Mouse (Mus musculus) embryonic facial prominence, embryonic 14.5 days (tissue): Measurements from ENCODE around the gene Mesp1. TPM values are rescaled to one million over a fixed set of nuclear protein-coding genes. Genes with fewer than 3 reads are reported as not detected.

Source experiments
- ATAC-seq: fragments of 200-750 bp; cut with Nextera tagmentation; 2 replicates; pipeline ENCODE4 v1.8.0; 2017; ENCODE audit warnings: low read depth, moderate number of reproducible peaks, moderate TSS enrichment
- DNase-seq: peaks from one replicate; pipeline ENCODE4 v3.0.0-alpha.2; 2015; ENCODE audit warnings: low spot score
- H3K27ac ChIP-seq: fragments of 300-500 bp; sonication (generic); replicated peaks from 2 replicates; pipeline ENCODE4 v1.5.1; 2014; ENCODE audit warnings: low read depth, mild to moderate bottlenecking, low read length, moderate library complexity
- H3K27me3 ChIP-seq: fragments of 300-500 bp; sonication (generic); replicated peaks from 2 replicates; pipeline ENCODE4 v1.6.1; 2014; ENCODE audit warnings: low read length; ENCODE audit not compliant: control insufficient read depth, insufficient read depth
- H3K36me3 ChIP-seq: fragments of 300-500 bp; sonication (generic); 2 replicates; pipeline ENCODE4 v1.6.1; 2014; ENCODE audit warnings: low read length, mixed read lengths; ENCODE audit not compliant: control insufficient read depth, insufficient read depth
- H3K4me1 ChIP-seq: fragments of 300-500 bp; sonication (generic); 2 replicates; pipeline ENCODE4 v1.6.1; 2014; ENCODE audit warnings: antibody characterized with exemption, low read length; ENCODE audit not compliant: control insufficient read depth, insufficient read depth
- H3K4me2 ChIP-seq: fragments of 300-500 bp; sonication (generic); 2 replicates; pipeline ENCODE4 v1.6.1; 2014; ENCODE audit warnings: low read depth, mild to moderate bottlenecking, low read length, moderate library complexity, mixed read lengths
- H3K4me3 ChIP-seq: fragments of 300-500 bp; sonication (generic); 2 replicates; pipeline ENCODE4 v1.5.1; 2014; ENCODE audit warnings: low read depth, mild to moderate bottlenecking, low read length
- H3K9ac ChIP-seq: fragments of 300-500 bp; sonication (generic); 2 replicates; pipeline ENCODE4 v1.6.1; 2014; ENCODE audit warnings: low read depth, mild to moderate bottlenecking, low read length, moderate library complexity, mixed read lengths
- H3K9me3 ChIP-seq: fragments of 300-500 bp; sonication (generic); 2 replicates; pipeline ENCODE4 v1.6.1; 2016; ENCODE audit warnings: low read length; ENCODE audit not compliant: control insufficient read depth
- WGBS: fragments of 180-500 bp; shearing (Covaris S2); extraction: QIAGEN DNeasy Blood & Tissue Kit; methylation state at CpG from one replicate; pipeline ENCODE4 v1.1.7; 2014; 5-methylcytosine and 5-hydroxymethylcytosine counted together
- polyA plus RNA-seq: library from polyadenylated mRNA; unstranded; fragments of >200 nt; fragmentation: Nextera tagmentation; extraction: Ambion mirVana; gene quantifications from 2 replicates; pipeline ENCODE4 v1.2.1, GENCODE M21; 2014

Gene Mesp1
- polyA plus RNA-seq, 1 experiment from 2014 or later = 0.35 TPM

DNA sequence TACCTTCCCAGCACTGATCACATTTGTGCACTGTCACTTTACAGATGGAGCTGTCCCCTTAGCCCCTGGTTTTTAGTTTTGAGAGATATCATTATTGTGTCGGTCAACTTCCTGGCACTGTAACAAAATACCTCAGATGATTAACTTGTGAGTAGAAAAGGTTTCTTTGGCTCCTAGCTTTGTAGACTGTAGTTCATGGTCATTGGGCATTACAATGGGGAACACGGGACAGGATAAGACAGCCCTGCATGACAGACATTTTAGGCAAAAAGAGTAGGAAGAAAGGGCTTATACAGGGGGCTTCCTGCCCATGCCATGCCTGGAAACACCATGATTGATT lies 11.1 kb downstream of the Mesp1 start:
- no peak overlapping the region for H3K9ac ChIP-seq
- no peak overlapping the region for H3K4me3 ChIP-seq
- ATAC-seq = no peak
- H3K4me2 ChIP-seq = no peak overlapping the region
- 71% methylated on average over 2 of the region's 2 CpGs for WGBS
- H3K27me3 ChIP-seq = no peaks in the 10 kb centered on the region
- DNase-seq = no peak
- no peaks in the 10 kb centered on the region for H3K36me3 ChIP-seq
- H3K27ac ChIP-seq = no peak overlapping the region
- H3K4me1 ChIP-seq = no peaks in the 10 kb centered on the region
- no peaks in the 10 kb centered on the region for H3K9me3 ChIP-seq

DNA sequence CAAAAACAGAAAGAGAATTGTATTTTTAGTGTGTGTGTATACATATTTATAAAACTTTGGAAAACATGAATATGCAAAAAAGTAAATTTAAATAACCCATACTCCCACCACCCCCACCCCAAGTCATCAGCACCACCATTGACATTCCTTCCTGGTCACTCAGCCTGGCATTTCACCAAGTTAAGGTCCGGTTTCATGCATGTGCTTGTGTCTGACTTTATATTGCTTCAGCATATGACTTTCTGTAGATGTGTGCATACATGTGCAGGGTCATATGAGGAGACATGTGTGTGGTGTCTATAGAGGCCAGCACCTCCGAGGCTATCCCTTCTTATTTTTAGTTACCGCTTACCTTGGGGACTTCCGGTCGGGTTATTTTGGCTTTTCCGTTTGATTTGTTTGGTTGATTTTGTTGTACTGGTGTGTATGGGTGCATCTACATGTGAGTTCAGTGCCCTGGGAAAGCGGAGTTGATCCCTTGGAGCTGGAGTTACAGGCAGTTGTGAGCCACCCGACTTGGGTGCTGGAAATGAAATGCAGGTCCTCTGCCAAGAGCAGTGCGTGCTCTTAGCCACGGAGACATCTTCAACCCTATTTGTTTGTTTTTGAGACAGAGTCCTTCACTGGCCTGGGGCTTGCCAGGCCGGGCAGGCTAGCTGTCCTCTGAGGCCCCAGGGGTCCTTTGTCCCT lies 11.6 kb downstream of the Mesp1 start:
- H3K4me1 ChIP-seq = no peaks in the 10 kb centered on the region
- no peak overlapping the region for H3K27ac ChIP-seq
- no peak overlapping the region for H3K4me3 ChIP-seq
- 78% methylated on average over 11 of the region's 11 CpGs for WGBS
- DNase-seq (no peak), ATAC-seq (no peak)
- no peaks in the 10 kb centered on the region for H3K9me3 ChIP-seq
- no peaks in the 10 kb centered on the region for H3K27me3 ChIP-seq
- H3K36me3 ChIP-seq = no peaks in the 10 kb centered on the region
- no peak overlapping the region for H3K4me2 ChIP-seq
- no peak overlapping the region for H3K9ac ChIP-seq

DNA sequence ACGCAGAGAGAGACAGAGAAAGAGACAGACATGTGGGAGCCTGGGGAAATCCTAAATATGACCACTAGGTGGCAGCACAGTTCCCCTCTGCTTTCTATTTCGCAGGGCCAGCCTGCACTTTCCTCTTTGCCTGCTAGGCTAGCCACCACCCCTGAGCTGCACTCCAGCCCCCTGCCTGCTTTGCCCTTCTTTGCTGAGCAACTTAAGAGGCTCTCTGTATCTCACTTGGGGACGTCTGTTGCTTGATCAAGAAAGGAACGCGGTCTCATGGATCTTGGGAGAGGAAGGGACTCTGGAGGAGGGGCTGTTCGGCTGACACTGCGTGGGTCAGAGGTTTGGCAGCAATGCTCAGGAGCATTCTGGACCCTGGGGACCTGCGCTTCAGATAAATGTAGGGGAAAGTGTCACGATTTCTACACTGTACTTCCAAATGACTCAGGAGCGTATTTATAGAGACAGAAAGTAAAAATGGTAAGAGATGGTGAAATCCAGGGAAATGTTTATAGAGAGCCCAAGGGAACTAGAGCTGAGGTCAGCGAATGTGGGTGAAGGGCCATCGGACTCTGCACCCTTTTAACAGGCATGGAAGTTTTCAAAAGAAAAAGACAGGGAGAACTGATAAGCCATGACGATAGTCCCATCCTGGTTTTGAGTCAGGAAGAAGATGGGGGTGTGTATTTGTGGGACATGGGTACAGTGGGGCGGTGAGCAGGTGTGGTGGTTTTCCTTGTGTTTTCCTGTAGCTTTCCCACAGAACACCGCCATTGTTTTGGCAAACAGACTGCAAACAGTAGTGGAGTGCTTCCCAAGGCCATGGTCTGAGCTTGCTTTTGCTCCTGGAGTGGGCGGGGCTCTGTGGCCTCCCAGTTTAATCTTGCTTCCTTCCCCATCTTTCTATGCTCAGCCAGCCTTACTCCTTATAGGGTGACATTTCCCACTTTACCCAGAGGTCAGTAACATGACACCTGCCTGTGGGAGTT lies 12.7 kb downstream of the Mesp1 start:
- peak overlapping the region; percentile 52 for H3K4me2 ChIP-seq
- no peaks in the 10 kb centered on the region for H3K27me3 ChIP-seq
- peak overlapping the region; percentile 45; the same call in 1 of the 2 replicates for H3K9ac ChIP-seq
- DNase-seq = peak; percentile 76
- no peak overlapping the region for H3K27ac ChIP-seq
- no peaks in the 10 kb centered on the region for H3K36me3 ChIP-seq
- peak; percentile 75 for ATAC-seq
- no peaks in the 10 kb centered on the region for H3K4me1 ChIP-seq
- peak overlapping the region; percentile 23 for H3K4me3 ChIP-seq
- 32% methylated on average over 16 of the region's 16 CpGs for WGBS
- no peaks in the 10 kb centered on the region for H3K9me3 ChIP-seq

DNA sequence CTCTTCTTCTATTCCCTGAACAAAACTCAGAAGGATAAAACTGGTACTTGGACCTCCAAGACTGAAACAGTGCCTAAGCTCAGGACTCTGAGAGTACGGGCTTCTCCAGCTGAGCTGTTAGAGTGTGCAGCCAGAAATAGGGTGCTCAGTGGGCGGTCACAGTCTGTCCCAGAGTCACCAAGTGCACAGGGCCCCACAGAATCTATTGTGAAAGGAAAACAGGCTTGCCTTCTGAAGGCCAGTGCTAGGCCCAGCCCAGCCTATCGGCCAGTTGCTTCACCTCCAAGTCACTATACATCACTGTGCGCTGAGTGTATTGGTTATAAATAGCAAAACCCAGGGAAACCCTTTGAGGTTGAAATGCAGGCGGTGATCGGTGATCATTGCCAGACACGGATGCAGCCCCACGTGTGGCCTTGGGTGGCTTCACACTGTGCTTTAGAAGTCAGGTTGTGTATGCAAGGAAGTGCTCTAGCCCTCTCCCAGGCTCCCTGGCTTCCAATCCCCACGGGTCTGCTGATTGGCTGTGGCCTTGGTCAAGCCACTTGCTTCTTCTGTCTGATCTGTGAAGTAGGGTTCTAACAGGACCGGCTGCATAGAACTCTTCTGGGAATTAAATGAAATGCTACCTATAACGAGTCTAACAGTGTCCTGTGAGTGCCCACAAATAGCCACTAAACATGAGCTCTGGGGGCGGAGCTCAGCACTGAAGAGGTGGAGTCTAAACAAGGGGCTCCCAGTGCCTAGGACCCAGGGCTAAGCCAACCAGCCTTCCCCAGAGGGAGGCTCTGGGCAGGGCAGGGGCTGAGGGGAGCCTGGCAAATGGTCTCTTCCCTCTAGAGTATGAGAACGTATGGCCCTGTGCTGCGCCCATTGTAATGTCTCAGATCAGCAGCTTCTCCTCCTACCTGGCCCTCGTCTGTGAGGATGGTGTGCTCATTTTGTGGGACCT lies 21.8 kb downstream of the Mesp1 start:
- no peak overlapping the region for H3K4me2 ChIP-seq
- no peak overlapping the region for H3K4me3 ChIP-seq
- no peak for ATAC-seq
- no peaks in the 10 kb centered on the region for H3K9me3 ChIP-seq
- 40% methylated on average over 14 of the region's 15 CpGs for WGBS
- no peak overlapping the region for H3K9ac ChIP-seq
- no peaks in the 10 kb centered on the region for H3K27me3 ChIP-seq
- no peak overlapping the region for H3K27ac ChIP-seq
- H3K4me1 ChIP-seq = no peaks in the 10 kb centered on the region
- no peak for DNase-seq
- H3K36me3 ChIP-seq = no peaks in the 10 kb centered on the region

DNA sequence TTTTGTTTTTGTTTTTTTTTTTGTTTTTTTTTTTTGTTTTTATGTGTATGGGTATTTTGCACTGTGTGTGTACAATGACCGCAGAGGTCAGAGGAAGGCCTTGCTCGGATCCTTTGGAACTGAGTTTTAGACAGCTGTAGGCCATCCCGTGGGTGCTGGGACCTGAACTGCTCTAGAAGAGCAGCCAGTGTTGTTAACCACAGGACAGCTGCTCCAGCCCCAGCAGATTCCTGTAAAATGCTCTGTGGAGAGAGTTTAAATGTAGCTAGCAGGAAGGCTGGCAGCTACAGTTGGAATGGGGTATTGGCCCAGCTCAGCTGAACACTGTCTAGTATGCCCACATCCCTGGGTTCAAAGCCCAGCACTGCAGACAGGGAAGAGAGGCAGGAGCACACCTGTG lies 23.9 kb downstream of the Mesp1 start:
- no peaks in the 10 kb centered on the region for H3K27me3 ChIP-seq
- H3K36me3 ChIP-seq = no peaks in the 10 kb centered on the region
- ATAC-seq (no peak), DNase-seq (no peak)
- 86% methylated on average over 3 of the region's 3 CpGs for WGBS
- H3K9ac ChIP-seq = no peak overlapping the region
- H3K27ac ChIP-seq = no peak overlapping the region
- no peaks in the 10 kb centered on the region for H3K4me1 ChIP-seq
- no peak overlapping the region for H3K4me3 ChIP-seq
- H3K9me3 ChIP-seq = no peaks in the 10 kb centered on the region
- no peak overlapping the region for H3K4me2 ChIP-seq

DNA sequence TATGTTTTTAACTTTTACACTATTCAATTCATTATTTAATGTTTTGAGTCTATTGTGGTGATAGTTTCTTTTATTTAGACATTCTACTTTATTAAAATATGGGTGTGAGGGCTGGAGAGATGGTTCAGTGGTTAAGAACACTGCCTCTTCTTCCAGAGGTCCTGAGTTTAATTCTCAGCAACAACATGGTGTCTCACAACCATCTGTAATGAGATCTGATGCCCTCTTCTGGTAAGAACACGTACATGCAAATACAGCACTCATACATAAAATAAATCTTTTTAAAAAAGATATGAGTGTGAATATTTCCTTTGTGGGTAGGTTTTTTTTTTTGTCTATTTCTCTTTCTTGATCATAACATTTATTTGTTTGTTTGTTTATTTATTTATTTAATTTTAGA lies 27.6 kb downstream of the Mesp1 start:
- no peak overlapping the region for H3K4me2 ChIP-seq
- DNase-seq = no peak
- H3K9me3 ChIP-seq = no peaks in the 10 kb centered on the region
- no peaks in the 10 kb centered on the region for H3K27me3 ChIP-seq
- H3K27ac ChIP-seq = no peak overlapping the region
- H3K36me3 ChIP-seq = no peaks in the 10 kb centered on the region
- no peak overlapping the region for H3K4me3 ChIP-seq
- WGBS = 49% methylated on average over 1 of the region's 1 CpGs
- no peaks in the 10 kb centered on the region for H3K4me1 ChIP-seq
- no peak for ATAC-seq
- no peak overlapping the region for H3K9ac ChIP-seq

DNA sequence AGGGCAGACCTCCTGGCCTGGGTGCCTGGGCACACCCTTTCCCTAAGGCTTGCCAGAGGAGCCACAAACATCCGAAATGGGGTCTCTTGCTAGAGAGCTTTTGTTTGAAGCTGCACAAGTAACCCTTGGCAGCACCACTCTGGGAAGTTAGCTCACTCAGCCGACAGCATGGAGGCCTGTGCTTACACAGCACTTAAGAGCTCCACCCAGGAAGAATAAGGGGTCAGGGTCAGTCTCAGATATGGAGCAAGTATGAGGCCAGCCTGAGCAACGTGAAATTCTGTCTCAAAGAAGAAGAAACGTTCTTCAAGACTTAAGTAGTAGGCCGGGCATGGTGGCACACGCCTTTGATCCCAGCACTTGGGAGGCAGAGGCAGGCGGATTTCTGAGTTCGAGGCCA lies 31.5 kb downstream of the Mesp1 start:
- H3K4me2 ChIP-seq = no peak overlapping the region
- H3K9ac ChIP-seq = no peak overlapping the region
- no peaks in the 10 kb centered on the region for H3K9me3 ChIP-seq
- ATAC-seq (no peak), DNase-seq (no peak)
- H3K4me1 ChIP-seq = no peaks in the 10 kb centered on the region
- H3K4me3 ChIP-seq = no peak overlapping the region
- H3K27me3 ChIP-seq = no peaks in the 10 kb centered on the region
- H3K27ac ChIP-seq = no peak overlapping the region
- no peaks in the 10 kb centered on the region for H3K36me3 ChIP-seq
- WGBS = 74% methylated on average over 8 of the region's 8 CpGs

DNA sequence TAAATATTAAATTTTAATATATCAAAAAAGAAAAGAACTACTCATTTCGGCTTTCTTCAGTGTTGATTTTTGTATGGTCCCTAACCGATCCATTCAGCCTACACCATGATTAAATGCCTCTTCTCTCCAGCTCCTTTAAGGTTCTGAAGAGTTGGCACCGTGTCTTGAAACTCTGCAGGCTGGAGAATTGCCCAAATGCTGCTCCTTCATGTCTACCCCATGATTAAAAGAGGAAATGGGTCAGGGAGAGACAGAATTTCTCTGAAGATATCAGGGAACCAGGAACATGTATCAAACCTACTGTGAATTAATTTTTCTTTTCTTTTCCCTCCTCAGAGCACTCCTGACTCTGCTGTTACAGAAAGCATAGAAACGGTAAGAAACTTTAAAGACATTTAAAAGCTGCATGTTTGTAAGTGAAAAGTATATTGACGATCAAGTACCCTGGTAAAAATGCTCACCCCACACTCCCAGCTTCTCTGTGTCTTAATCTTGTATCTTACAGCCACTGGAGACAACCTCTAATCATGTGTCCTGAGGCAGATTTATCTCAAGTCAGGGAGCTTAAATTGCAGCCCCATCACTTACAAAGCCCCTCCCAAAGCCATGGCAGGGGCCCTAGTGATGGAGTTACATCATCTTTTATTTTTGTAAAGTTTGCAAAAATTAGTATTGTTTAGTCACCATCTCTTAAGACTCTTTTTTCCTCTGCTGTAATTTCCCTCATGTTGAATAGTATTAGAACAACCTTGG lies 32.3 kb downstream of the Mesp1 start:
- Histone ChIP-seq H3K27ac (no peak overlapping the region), H3K9me3 (no peaks in the 10 kb centered on the region), H3K9ac (no peak overlapping the region), H3K4me1 (no peaks in the 10 kb centered on the region), H3K4me3 (no peak overlapping the region), H3K36me3 (no peaks in the 10 kb centered on the region), H3K4me2 (no peak overlapping the region), H3K27me3 (no peaks in the 10 kb centered on the region)
- 72% methylated on average over 5 of the region's 5 CpGs for WGBS
- DNase-seq = no peak
- ATAC-seq = no peak
